Mouse (Mus musculus) heart, postnatal 0 days (tissue): Measurements from ENCODE around the gene Icos. TPM values are rescaled to one million over a fixed set of nuclear protein-coding genes. Genes with fewer than 3 reads are reported as not detected.

Source experiments
- ATAC-seq: fragments of 200-750 bp; cut with Nextera tagmentation; 2 replicates; pipeline ENCODE4 v1.8.0; 2017; ENCODE audit warnings: low read depth, moderate number of reproducible peaks, moderate library complexity; ENCODE audit not compliant: insufficient read depth
- DNase-seq: peaks from one replicate; pipeline ENCODE4 v3.0.0-alpha.2; 2016; ENCODE audit warnings: low spot score
- H3K27ac ChIP-seq: fragments of 300-500 bp; sonication (generic); 2 replicates; pipeline ENCODE4 v1.5.1; 2014; ENCODE audit warnings: low read depth, mild to moderate bottlenecking
- H3K27me3 ChIP-seq: fragments of 300-500 bp; sonication (generic); 2 replicates; pipeline ENCODE4 v1.6.1; 2014; ENCODE audit warnings: low read length, mixed read lengths; ENCODE audit not compliant: control insufficient read depth, insufficient read depth
- H3K36me3 ChIP-seq: fragments of 300-500 bp; sonication (generic); replicated peaks from 2 replicates; pipeline ENCODE4 v1.6.1; 2014; ENCODE audit warnings: low read length, mixed read lengths; ENCODE audit not compliant: control insufficient read depth, insufficient read depth
- H3K4me1 ChIP-seq: fragments of 300-500 bp; sonication (generic); 2 replicates; pipeline ENCODE4 v1.6.1; 2014; ENCODE audit warnings: antibody characterized with exemption; ENCODE audit not compliant: control insufficient read depth, insufficient read depth
- H3K4me2 ChIP-seq: fragments of 300-500 bp; sonication (generic); 2 replicates; pipeline ENCODE4 v1.6.1; 2014; ENCODE audit warnings: low read depth, mild to moderate bottlenecking, low read length, moderate library complexity
- H3K4me3 ChIP-seq: fragments of 300-500 bp; sonication (generic); 2 replicates; pipeline ENCODE4 v1.5.1; 2014; ENCODE audit warnings: low read depth, low read length
- H3K9ac ChIP-seq: fragments of 300-500 bp; sonication (generic); replicated peaks from 2 replicates; pipeline ENCODE4 v1.6.1; 2014; ENCODE audit warnings: low read depth, low read length, mixed read lengths
- H3K9me3 ChIP-seq: fragments of 300-500 bp; sonication (generic); replicated peaks from 2 replicates; pipeline ENCODE4 v1.6.1; 2016; ENCODE audit warnings: low read length; ENCODE audit not compliant: control insufficient read depth
- CTCF ChIP-seq: IDR thresholded peaks from 2 replicates; pipeline ENCODE4 v1.5.1; 2016; ENCODE audit warnings: antibody characterized with exemption, control low read depth, low read depth
- EP300 ChIP-seq: IDR thresholded peaks from 2 replicates; pipeline ENCODE4 v1.6.1; 2016; ENCODE audit warnings: antibody characterized with exemption, low read depth
- WGBS: fragments of 180-500 bp; shearing (Covaris S2); extraction: QIAGEN DNeasy Blood & Tissue Kit; methylation state at CpG from one replicate; pipeline ENCODE4 v1.1.7; 2014; 5-methylcytosine and 5-hydroxymethylcytosine counted together
- polyA plus RNA-seq: library from polyadenylated mRNA; unstranded; fragments of >200 nt; fragmentation: Nextera tagmentation; extraction: Ambion mirVana; gene quantifications from 2 replicates; pipeline ENCODE4 v1.2.1, GENCODE M21; 2015
- total RNA-seq: library from RNA; depleted of rRNA; stranded (reverse); fragments of >200 nt; gene quantifications from 2 replicates; pipeline ENCODE4 v1.2.3, GENCODE M21; 2014; ENCODE audit warnings: low replicate concordance

Gene Icos
- total and polyA plus RNA-seq, 2 experiments from 2014 or later = 0.19 to 0.38 TPM

- no peaks in the 10 kb centered on the region for H3K36me3 ChIP-seq
- TF ChIP-seq EP300 = no peak
- no peak for TF ChIP-seq CTCF
- DNase-seq (no peak), ATAC-seq (peak; percentile 39; the same call in 1 of the 2 replicates)
- WGBS = 72% methylated on average over 3 of the region's 3 CpGs
- H3K4me2 ChIP-seq = no peak overlapping the region
- peak overlapping the region; percentile 75; the same call in 1 of the 2 replicates for H3K27ac ChIP-seq
- H3K27me3 ChIP-seq = no peaks in the 10 kb centered on the region
- no peak overlapping the region for H3K4me3 ChIP-seq
- peaks cover 12% of the 10 kb centered on the region for H3K4me1 ChIP-seq
- no peaks in the 10 kb centered on the region for H3K9me3 ChIP-seq
- no peak overlapping the region for H3K9ac ChIP-seq
These were observed 20.4 kb downstream of the Icos start for GRCm38 (mm10) chr1:60998008-60998557.

GRCm38 (mm10) chr1:60998689-60999088 lies 21.0 kb downstream of the Icos start:
- Histone ChIP-seq H3K9ac (no peak overlapping the region), H3K27me3 (no peaks in the 10 kb centered on the region), H3K27ac (peak overlapping the region; percentile 75), H3K4me1 (peaks cover 12% of the 10 kb centered on the region), H3K36me3 (no peaks in the 10 kb centered on the region), H3K9me3 (no peaks in the 10 kb centered on the region), H3K4me2 (peak overlapping the region; percentile 21; the same call in 1 of the 2 replicates), H3K4me3 (no peak overlapping the region)
- peak; percentile 75 for ATAC-seq
- WGBS = 16% methylated on average over 2 of the region's 2 CpGs
- DNase-seq = peak; percentile 73
- no peak for TF ChIP-seq EP300
- no peak for TF ChIP-seq CTCF

GRCm38 (mm10) chr1:61001786-61002354 lies 24.1 kb downstream of the Icos start:
- ATAC-seq (no peak), DNase-seq (no peak)
- WGBS = 81% methylated on average over 7 of the region's 7 CpGs
- Histone ChIP-seq H3K9me3 (no peaks in the 10 kb centered on the region), H3K4me3 (no peak overlapping the region), H3K4me2 (no peak overlapping the region), H3K36me3 (no peaks in the 10 kb centered on the region), H3K9ac (no peak overlapping the region), H3K27me3 (no peaks in the 10 kb centered on the region), H3K27ac (no peak overlapping the region), H3K4me1 (peaks cover 12% of the 10 kb centered on the region)
- no peak for TF ChIP-seq CTCF
- TF ChIP-seq EP300 = no peak

- no peak overlapping the region for H3K9ac ChIP-seq
- H3K27ac ChIP-seq = no peak overlapping the region
- no peak overlapping the region for H3K4me2 ChIP-seq
- WGBS = 98% methylated on average over 2 of the region's 2 CpGs
- H3K27me3 ChIP-seq = no peaks in the 10 kb centered on the region
- ATAC-seq (no peak), DNase-seq (no peak)
- no peak for TF ChIP-seq EP300
- TF ChIP-seq CTCF = no peak
- H3K36me3 ChIP-seq = no peaks in the 10 kb centered on the region
- H3K4me1 ChIP-seq = no peaks in the 10 kb centered on the region
- no peak overlapping the region for H3K4me3 ChIP-seq
- H3K9me3 ChIP-seq = no peaks in the 10 kb centered on the region
These were observed 28.5 kb downstream of the Icos start for GRCm38 (mm10) chr1:61006229-61006628.

GRCm38 (mm10) chr1:61007516-61007915 lies 29.8 kb downstream of the Icos start:
- no peak for TF ChIP-seq EP300
- no peak for TF ChIP-seq CTCF
- Histone ChIP-seq H3K27me3 (no peaks in the 10 kb centered on the region), H3K9me3 (no peaks in the 10 kb centered on the region), H3K4me1 (no peaks in the 10 kb centered on the region), H3K9ac (no peak overlapping the region), H3K27ac (no peak overlapping the region), H3K4me2 (no peak overlapping the region), H3K36me3 (no peaks in the 10 kb centered on the region), H3K4me3 (no peak overlapping the region)
- DNase-seq (peak; percentile 64), ATAC-seq (peak; percentile 71)
